Mouse (Mus musculus) lung, embryonic 14.5 days (tissue): ENCODE results near the gene Gm17555. TPM values are rescaled to one million over a fixed set of nuclear protein-coding genes. Genes with fewer than 3 reads are reported as not detected.

Experiments
- ATAC-seq: fragments of 200-750 bp; cut with Nextera tagmentation; 2 replicates; pipeline ENCODE4 v1.8.0; 2017; ENCODE audit warnings: mild to moderate bottlenecking, moderate TSS enrichment, moderate library complexity; ENCODE audit not compliant: insufficient read depth
- DNase-seq: peaks from one replicate; pipeline ENCODE4 v3.0.0-alpha.2; 2015
- H3K27ac ChIP-seq: fragments of 300-500 bp; sonication (generic); 2 replicates; pipeline ENCODE4 v1.5.1; 2014; ENCODE audit warnings: low read depth, mild to moderate bottlenecking, moderate library complexity
- H3K27me3 ChIP-seq: fragments of 300-500 bp; sonication (generic); 2 replicates; pipeline ENCODE4 v1.6.1; 2014; ENCODE audit warnings: low read length, control low read depth; ENCODE audit not compliant: insufficient read depth
- H3K36me3 ChIP-seq: fragments of 300-500 bp; sonication (generic); 2 replicates; pipeline ENCODE4 v1.6.1; 2014; ENCODE audit warnings: control low read depth; ENCODE audit not compliant: insufficient read depth
- H3K4me1 ChIP-seq: fragments of 300-500 bp; sonication (generic); 2 replicates; pipeline ENCODE4 v1.6.1; 2014; ENCODE audit warnings: antibody characterized with exemption, control low read depth; ENCODE audit not compliant: insufficient read depth
- H3K4me2 ChIP-seq: fragments of 300-500 bp; sonication (generic); 2 replicates; pipeline ENCODE4 v1.6.1; 2014; ENCODE audit warnings: mild to moderate bottlenecking
- H3K4me3 ChIP-seq: fragments of 300-500 bp; sonication (generic); 2 replicates; pipeline ENCODE4 v1.5.1; 2014; ENCODE audit warnings: low read depth, low read length
- H3K9ac ChIP-seq: fragments of 300-500 bp; sonication (generic); 2 replicates; pipeline ENCODE4 v1.6.1; 2014
- H3K9me3 ChIP-seq: fragments of 300-500 bp; sonication (generic); 2 replicates; pipeline ENCODE4 v1.6.1; 2016; ENCODE audit warnings: low read depth, low read length, control low read depth
- CTCF ChIP-seq: IDR thresholded peaks from 2 replicates; pipeline ENCODE4 v1.5.1; 2016; ENCODE audit warnings: antibody characterized with exemption, low read depth
- WGBS: fragments of 180-500 bp; shearing (Covaris S2); extraction: QIAGEN DNeasy Blood & Tissue Kit; methylation state at CpG from one replicate; pipeline ENCODE4 v1.1.7; 2014; 5-methylcytosine and 5-hydroxymethylcytosine counted together
- polyA plus RNA-seq: library from polyadenylated mRNA; unstranded; fragments of >200 nt; fragmentation: Nextera tagmentation; extraction: Ambion mirVana; gene quantifications from 2 replicates; pipeline ENCODE4 v1.2.1, GENCODE M21; 2014

Gene Gm17555
- polyA plus RNA-seq, 1 experiment from 2014 or later: not detected

DNA sequence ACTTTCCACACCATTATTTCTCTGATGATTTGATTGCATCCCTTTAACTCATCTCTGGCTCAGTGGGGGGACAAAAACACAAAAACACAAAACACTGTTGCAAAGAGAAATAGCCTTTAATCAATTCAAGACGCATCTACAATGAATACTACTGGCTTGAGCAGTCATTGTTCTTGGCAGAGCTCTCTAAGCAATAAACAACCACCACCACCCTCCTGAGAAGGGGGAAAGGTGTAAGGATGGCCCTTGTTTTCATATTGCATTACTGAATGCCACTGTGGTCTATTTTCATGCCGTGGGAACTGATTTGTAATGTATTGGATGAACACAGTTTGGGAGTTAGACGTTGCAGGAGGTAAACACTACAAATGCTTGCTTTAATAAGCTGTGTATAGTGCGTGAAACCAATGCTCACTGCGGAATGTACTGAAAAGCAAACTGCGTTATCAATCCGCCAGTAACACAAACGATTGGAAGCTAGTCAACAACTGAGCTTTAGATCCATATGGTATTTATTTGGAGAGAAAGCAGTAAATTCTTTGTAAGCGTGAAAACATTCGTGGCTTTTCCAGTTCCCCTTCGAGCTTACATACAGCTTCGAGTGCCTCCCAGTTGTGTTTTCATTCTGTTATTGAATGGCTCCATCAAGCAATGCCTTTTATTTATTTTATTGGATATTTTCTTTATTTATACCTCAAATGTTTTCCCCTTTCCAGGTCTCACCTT lies 19.1 kb upstream of the Gm17555 start:
- no peaks in the 10 kb centered on the region for H3K27me3 ChIP-seq
- no peak overlapping the region for H3K27ac ChIP-seq
- 74% methylated on average over 12 of the region's 12 CpGs for WGBS
- DNase-seq (no peak), ATAC-seq (no peak)
- TF ChIP-seq CTCF: no peak
- no peaks in the 10 kb centered on the region for H3K36me3 ChIP-seq
- no peaks in the 10 kb centered on the region for H3K4me1 ChIP-seq
- H3K9me3 ChIP-seq: no peaks in the 10 kb centered on the region
- H3K9ac ChIP-seq: no peak overlapping the region
- H3K4me2 ChIP-seq: no peak overlapping the region
- H3K4me3 ChIP-seq: no peak overlapping the region

DNA sequence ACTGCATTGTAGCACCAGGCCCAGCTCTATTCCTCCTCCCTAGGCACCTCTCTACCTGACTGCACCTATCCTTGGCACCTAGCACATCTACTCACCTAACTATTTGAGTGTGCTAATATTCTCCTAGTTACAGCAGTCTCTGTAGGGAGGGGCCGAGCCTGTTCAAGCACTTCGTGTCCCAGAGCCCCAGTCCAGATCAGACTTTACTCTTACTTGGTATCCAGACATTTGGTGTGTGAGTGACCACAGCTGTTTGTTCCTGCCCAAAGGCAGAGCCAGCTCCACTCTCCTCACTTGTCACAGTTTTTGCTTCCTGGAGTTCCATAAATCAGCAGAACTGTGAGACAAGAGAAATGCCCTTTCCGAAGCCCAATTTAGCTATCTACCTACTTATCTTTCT lies 15.9 kb upstream of the Gm17555 start:
- ATAC-seq: no peak
- H3K9me3 ChIP-seq: no peaks in the 10 kb centered on the region
- no peak overlapping the region for H3K9ac ChIP-seq
- DNase-seq: peak; percentile 37
- no peaks in the 10 kb centered on the region for H3K4me1 ChIP-seq
- WGBS: 53% methylated on average over 3 of the region's 3 CpGs
- H3K36me3 ChIP-seq: no peaks in the 10 kb centered on the region
- H3K4me2 ChIP-seq: no peak overlapping the region
- H3K27me3 ChIP-seq: no peaks in the 10 kb centered on the region
- H3K27ac ChIP-seq: no peak overlapping the region
- H3K4me3 ChIP-seq: no peak overlapping the region
- no peak for TF ChIP-seq CTCF

DNA sequence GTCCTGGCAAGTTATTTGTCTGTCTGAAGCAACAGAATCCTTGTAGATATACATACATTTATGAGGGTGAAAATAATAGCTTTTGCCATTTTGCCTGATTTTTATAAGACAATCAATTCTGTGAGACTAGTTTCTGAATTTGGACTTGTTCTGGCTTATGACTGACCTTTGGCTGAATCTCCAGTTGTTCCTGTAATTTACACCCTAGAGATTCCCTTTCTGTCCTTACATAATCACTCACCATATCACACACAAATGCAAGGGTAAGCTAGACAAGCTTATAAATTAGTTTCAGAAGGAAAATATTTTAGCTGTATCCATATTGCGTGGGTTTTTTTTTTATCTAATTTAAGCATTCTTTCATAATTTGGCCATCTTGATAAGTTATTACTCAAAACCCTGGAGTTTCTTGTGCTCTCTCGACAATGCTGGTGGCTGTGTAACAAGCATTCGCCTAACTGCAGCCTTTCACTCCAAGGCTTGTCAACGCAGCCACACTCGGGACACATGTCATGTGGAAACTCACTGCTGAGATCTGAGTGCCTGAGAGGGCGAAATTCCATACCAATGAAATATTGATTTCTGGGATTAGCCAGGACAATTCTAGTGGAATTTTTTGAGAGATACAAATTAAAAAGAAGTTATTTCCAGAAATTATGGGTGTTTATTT lies 3.8 kb upstream of the Gm17555 start:
- no peak overlapping the region for H3K4me3 ChIP-seq
- whole genome bisulfite sequencing: 71% methylated on average over 6 of the region's 6 CpGs
- no peak overlapping the region for H3K4me2 ChIP-seq
- H3K9me3 ChIP-seq: no peaks in the 10 kb centered on the region
- DNase-seq (no peak), ATAC-seq (no peak)
- H3K36me3 ChIP-seq: no peaks in the 10 kb centered on the region
- no peak overlapping the region for H3K9ac ChIP-seq
- no peak overlapping the region for H3K27ac ChIP-seq
- H3K27me3 ChIP-seq: no peaks in the 10 kb centered on the region
- no peak for TF ChIP-seq CTCF
- no peaks in the 10 kb centered on the region for H3K4me1 ChIP-seq

DNA sequence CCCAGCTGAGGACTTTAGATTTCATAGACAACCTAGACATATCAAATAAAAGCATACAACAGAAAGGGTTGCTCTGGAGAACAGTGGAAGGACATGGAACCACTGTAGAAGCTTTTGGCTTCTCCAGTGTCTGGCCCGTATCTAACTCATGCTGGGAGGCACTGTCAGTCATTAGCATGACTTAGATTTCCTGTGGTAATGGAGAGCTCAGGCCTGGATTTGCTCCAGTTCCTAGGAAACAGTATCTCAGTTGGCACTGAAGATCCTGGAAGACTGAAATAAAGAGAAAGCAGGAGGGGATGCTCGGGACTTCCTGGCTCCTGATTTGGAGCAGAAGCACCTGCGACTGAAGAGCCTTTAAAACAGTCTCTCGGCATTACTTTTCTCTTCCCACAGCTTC lies 12.7 kb downstream of the Gm17555 start:
- WGBS: 77% methylated on average over 4 of the region's 4 CpGs
- no peaks in the 10 kb centered on the region for H3K27me3 ChIP-seq
- H3K9ac ChIP-seq: no peak overlapping the region
- no peak overlapping the region for H3K27ac ChIP-seq
- no peaks in the 10 kb centered on the region for H3K36me3 ChIP-seq
- no peak overlapping the region for H3K4me3 ChIP-seq
- ATAC-seq (no peak), DNase-seq (no peak)
- TF ChIP-seq CTCF: no peak
- no peaks in the 10 kb centered on the region for H3K9me3 ChIP-seq
- H3K4me2 ChIP-seq: no peak overlapping the region
- H3K4me1 ChIP-seq: no peaks in the 10 kb centered on the region

DNA sequence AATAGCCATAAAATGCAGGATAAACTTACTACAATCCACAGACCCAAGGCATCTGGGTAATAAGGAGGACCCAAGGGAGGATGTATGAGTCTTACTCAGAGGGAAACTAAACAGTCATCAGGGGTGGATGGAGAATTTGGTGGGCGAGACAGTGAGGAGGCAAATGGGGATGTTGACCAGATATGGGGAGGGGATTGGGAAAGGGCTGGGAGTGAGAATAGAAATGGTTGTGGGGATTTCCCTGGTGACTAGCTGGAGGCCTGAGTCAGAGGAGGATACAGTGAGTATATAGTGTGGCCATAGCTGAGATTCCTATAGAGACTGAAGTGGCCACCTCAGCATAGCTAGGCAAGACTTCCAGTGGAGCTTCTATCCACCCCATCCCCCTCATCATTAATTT lies 16.8 kb downstream of the Gm17555 start:
- WGBS: 81% methylated on average over 1 of the region's 1 CpGs
- Histone ChIP-seq H3K36me3 (no peaks in the 10 kb centered on the region), H3K4me1 (no peaks in the 10 kb centered on the region), H3K9ac (no peak overlapping the region), H3K4me3 (no peak overlapping the region), H3K27ac (no peak overlapping the region), H3K4me2 (no peak overlapping the region), H3K27me3 (no peaks in the 10 kb centered on the region), H3K9me3 (no peaks in the 10 kb centered on the region)
- TF ChIP-seq CTCF: no peak
- ATAC-seq (no peak), DNase-seq (no peak)

DNA sequence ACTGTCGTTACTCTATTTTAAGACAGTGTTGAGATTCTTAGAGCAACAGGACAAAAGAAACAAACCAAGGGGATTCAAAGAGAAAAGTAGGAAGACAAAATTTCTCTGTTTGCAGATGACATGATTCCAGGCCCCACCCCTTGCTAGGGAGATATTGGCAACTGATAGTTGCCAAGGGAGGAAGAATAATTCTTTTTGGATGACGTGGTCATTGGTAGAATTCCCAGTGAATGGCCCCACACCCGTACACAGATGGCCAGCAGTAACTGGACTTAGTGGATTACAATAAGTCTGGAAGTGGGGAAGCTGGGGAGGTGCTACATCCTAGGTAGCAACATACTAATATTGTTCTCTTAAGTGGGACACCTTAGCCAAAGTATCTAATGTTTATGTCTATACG lies 22.0 kb downstream of the Gm17555 start:
- Histone ChIP-seq H3K36me3 (no peaks in the 10 kb centered on the region), H3K27ac (no peak overlapping the region), H3K9me3 (no peaks in the 10 kb centered on the region), H3K4me1 (no peaks in the 10 kb centered on the region), H3K4me3 (no peak overlapping the region), H3K27me3 (no peaks in the 10 kb centered on the region), H3K4me2 (no peak overlapping the region), H3K9ac (no peak overlapping the region)
- WGBS: 78% methylated on average over 4 of the region's 4 CpGs
- TF ChIP-seq CTCF: no peak
- ATAC-seq: no peak
- no peak for DNase-seq

DNA sequence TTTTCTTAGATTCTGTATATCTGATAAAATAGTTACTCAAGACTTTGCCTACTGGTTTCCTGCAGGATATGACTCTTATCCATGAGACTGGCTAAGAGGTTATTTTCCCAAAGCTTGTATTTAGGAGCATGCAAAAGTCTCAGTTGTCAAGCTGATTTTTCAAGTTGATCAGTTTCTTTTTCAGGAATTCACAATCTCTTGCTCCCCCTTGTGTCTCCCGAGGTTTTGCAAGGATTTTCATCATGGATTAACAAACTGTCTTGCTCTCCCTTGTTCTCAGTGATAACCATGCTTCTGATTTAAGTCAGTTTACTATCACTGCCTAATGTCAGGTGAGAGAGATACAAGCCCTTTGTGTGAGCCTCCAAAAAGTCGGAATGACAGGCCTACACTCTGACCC lies 30.5 kb downstream of the Gm17555 start:
- DNase-seq (peak; percentile 63), ATAC-seq (no peak)
- Histone ChIP-seq H3K9ac (no peak overlapping the region), H3K4me2 (no peak overlapping the region), H3K4me1 (no peaks in the 10 kb centered on the region), H3K27me3 (no peaks in the 10 kb centered on the region), H3K4me3 (no peak overlapping the region), H3K36me3 (no peaks in the 10 kb centered on the region), H3K9me3 (no peaks in the 10 kb centered on the region), H3K27ac (no peak overlapping the region)
- TF ChIP-seq CTCF: peak; percentile 52
- 23% methylated on average over 2 of the region's 2 CpGs for WGBS
